Mouse (Mus musculus) urinary bladder, adult 2 months (tissue): ENCODE measurements around the gene Osbpl9. TPM values are rescaled to one million over a fixed set of nuclear protein-coding genes. Genes with fewer than 3 reads are reported as not detected.

ENCODE experiments used
- DNase-seq: peaks from one replicate; pipeline ENCODE4 v3.0.0; 2022; ENCODE audit warnings: low spot score
- polyA plus RNA-seq: library from polyadenylated mRNA; depleted of rRNA; stranded (reverse); fragments of >200 nt; gene quantifications from 2 replicates; pipeline ENCODE4 v1.2.3, GENCODE M21; 2012; rRNA removed

Osbpl9 gene
- polyA plus RNA-seq, result 95.4 and 97.5 TPM in 2 replicates

- peak; percentile 97 for DNase-seq
These were observed at the start of gene Osbpl9 for GRCm38 (mm10) chr4:109201582-109202424. Gene Osbpl9, minus strand, starts transcription at chr4:109202272.

- DNase-seq, result no peak
These were observed 49.5 kb upstream of the Osbpl9 start for GRCm38 (mm10) chr4:109251605-109252004.

DNA sequence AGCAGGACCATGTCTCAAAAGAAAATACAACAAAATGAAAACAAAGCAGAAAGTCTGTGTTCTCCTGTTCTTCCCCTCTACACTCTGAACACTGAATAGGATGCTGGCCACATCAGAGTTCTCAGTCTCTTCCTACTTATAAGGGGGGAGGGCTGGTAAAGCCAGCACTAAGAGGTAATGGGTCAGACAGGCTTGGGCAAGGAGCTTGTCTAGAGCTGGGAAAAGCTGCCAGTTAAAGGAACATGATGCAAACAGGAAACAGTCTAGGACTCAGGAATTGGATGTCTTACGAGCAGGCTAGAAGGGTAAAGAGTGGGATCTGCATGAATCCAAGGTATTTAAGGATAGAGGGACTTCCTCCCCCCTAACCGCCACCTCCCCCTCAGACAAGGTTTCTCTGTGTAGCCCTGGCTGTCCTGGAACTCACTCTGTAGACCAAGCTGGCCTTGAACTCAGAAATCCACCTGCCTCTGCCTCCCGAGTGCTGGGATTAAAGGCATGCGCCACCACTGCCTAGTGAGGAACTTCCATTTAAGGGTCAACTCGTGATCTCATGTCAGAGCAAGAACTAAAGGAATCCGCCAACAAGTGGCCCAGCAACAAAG lies 43.0 kb upstream of the Osbpl9 start:
- DNase-seq, result no peak

DNA sequence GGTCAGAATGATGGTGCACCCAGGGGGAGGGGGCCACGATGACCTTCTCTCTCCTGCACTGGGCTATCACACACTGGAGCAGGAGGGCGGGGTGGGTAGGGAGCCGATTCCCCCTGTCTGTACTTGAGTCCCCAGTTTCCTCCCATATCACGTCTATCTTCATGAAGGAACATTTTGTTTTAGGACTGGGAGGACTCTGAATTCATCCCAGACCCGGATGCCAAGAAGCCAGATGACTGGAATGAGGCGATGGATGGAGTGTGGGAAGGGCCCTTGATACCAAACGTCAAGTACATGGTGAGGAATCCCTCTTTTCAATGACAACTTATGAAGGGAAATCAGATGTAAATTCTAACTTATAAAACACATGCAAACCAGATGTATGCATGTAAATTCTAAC lies 42.4 kb upstream of the Osbpl9 start:
- no peak for DNase-seq

DNA sequence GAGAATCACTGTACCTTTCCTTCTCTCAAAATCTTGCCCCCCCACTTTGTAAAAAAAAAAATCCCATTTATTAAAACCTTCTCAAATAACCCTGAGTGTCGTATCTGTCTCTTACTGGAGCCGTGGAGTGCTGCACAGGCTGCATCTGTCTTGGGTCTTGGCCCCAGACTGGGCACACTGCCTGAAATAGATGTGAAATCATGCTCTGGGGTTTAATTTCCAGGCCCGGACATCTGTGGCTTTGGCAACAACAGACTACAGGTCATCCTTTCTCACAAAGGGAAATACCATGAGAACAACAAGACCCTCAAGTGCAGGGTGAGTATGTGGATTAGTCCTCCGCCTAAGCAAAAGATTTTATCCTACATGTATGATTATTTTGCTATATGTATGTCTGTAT lies 39.9 kb upstream of the Osbpl9 start:
- DNase-seq, result no peak

DNA sequence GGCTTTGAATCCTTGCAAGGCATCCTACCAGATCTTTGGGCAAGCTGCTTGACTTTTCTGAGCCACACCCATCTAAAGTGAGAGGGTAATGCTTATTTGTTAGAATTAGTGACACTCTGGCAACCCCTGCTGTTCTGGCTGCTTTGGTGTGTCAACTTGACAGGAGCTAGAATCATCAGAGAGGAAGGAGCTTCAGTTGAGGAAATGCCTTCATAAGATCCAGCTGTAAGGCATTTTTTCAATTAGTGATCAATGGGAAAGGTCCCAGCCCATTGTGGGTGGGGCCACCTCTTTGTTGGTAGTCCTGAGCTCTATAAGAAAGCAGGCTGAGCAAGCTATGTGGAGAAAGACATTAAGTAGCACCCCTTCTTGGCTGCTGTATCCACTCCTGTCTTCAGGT lies 39.1 kb upstream of the Osbpl9 start:
- DNase-seq, result no peak

DNA sequence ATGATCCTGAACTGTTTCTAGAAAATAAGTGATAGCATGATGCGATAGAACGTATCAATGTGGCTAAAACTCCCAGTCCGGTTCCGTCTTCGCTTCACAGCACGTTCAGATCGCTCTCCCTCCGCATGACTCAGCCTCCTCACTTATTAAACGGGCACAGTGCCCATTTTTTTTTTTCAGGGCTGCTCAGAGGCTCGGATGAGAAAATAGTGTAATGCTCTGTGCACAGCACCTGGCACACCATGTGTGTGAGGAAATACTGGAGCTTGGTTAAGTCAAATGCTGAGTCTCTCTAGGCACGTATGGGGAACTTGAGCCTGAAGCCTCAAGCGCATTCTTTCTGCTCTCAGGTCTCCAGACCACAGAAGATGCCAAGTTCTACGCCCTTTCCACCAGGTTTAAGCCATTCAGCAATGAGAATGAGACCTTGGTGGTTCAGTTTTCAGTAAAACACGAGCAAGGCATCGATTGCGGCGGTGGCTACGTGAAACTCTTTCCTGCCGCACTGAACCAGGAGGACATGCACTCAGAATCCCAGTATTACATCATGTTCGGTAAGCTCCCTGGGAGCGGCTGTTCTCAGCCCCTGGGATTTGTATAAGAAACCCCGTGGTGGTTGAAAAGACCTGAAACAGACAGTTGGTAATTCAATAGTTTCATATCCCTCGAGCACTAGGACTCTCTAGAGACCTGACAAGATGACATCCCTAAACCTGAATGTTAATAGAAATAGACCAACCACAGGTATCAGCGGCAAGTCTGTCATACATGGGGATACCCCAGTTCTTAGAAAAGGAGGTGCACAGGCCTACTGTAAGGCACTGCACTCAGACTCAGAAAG lies 36.6 kb upstream of the Osbpl9 start:
- no peak for DNase-seq

GRCm38 (mm10) chr4:109236186-109236879 lies 34.3 kb upstream of the Osbpl9 start:
- DNase-seq, result no peak

DNA sequence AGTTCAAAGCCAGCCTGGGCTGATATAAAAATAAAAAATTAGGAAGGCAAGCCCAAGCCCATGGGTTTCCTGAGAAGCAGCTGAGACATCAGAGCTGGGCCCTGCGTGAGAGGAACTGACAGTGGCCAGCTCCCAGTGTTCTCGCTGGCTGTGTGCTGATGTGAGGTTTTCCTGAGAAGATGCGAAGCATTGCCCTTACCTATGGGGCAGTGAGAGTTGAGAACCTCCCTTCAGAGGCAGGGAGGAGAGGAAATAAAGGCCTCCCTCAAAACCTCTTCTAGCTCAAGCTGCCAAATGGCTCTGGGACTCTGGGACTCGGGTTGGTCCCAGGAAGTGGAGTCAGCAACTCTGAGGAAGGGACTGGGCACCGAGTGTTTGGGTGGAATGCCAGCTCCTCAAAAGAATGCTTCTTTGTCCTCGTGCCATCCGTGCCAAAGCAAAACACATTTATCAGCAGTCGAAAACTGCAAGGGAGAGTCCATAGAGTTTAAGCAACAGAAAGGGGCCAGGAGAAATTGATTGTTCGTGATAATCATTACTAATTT lies 32.8 kb upstream of the Osbpl9 start:
- DNase-seq, result no peak

DNA sequence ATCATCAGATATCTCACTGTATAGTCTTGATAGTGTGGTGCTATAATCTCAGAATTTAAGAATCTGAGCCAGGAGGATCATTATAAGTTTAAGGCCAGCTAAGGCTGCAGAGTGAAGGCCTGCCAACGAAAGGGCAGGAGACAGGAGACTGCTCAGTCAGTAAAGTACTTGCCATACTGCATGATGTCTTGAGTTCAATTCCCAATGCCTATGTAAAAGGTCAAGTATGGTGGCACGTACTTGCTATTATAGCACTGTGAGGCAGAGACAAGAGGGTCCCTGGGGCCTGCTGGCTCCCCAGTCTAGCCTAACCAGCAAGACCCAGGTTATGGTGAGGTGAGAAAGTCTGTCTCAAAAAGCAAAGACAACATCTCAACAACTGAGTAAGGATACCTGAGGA lies 32.1 kb upstream of the Osbpl9 start, which contains the start of gene Calr4:
Calr4 (plus strand) TSS at position 301 of the 400 bp plus-strand sequence.
- no peak for DNase-seq

DNA sequence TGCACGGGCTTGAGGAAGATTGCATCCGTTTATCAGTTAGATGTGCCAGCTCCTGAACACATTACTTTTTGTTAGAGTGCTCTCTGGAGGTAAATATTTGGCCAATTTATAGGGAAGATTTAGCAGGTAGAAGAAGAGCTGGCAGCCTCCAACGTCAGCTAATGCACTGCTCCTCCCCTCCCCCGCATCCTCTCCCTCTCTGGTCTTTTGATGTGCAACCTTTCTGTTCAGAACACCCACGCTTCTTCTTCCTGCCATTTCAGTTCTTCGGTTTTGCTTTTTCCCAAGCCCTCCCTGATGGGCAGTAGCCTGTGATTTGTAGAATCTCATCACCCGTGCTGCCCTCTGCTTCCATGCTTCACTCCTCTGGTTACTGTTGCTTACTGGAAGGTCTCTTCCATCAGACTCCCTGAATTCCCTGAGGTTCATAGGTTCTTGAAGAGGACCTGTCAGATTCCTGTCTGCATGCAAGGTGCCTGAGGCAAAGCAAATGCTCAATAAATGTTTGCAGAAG lies 27.8 kb upstream of the Osbpl9 start:
- DNase-seq, result no peak

GRCm38 (mm10) chr4:109226071-109226470 lies 24.0 kb upstream of the Osbpl9 start:
- no peak for DNase-seq

DNA sequence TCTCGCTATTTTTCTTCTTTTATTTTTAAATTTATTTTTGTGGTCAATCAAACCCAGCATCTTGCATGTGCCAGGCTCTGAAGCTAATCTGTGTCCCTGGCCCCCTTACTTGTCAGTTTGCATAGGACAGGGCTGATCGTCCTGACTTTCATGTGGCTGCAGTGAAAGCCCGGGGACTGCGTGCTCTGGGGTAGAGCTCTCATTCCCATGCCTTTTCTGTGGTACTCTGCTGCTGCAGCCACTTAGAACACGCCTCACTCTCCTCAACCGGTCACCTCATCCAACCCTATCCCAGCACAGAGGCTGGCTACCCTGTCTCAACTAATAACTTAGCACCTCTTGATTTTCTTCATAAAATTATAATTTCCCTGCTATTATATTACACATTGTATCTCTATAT lies 23.5 kb upstream of the Osbpl9 start:
- DNase-seq, result no peak

GRCm38 (mm10) chr4:109224762-109225552 lies 22.9 kb upstream of the Osbpl9 start:
- no peak for DNase-seq

DNA sequence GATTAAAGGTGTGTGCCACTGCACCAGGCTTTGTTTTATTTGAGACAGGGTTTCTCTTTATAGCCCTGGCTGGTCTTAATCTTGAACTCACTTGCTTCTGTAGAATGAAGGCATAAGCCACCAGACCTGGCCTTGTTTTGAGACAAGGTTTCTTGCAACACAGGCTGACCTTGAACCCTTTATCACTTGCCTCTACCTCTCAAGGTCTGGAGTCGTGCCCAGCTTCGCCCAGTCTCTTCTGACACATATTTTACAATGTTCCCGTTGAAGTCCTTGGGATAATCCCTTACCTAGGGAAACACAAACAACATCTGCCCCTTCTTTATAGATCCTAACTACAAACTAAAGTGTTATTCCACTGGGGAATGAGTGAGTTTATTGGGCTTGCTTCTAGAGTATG lies 19.9 kb upstream of the Osbpl9 start:
- DNase-seq, result no peak

GRCm38 (mm10) chr4:109220441-109220940 lies 18.4 kb upstream of the Osbpl9 start:
- no peak for DNase-seq

GRCm38 (mm10) chr4:109218008-109218407 lies 15.9 kb upstream of the Osbpl9 start:
- no peak for DNase-seq

- no peak for DNase-seq
These were observed 11.9 kb upstream of the Osbpl9 start for GRCm38 (mm10) chr4:109213986-109214385.

DNA sequence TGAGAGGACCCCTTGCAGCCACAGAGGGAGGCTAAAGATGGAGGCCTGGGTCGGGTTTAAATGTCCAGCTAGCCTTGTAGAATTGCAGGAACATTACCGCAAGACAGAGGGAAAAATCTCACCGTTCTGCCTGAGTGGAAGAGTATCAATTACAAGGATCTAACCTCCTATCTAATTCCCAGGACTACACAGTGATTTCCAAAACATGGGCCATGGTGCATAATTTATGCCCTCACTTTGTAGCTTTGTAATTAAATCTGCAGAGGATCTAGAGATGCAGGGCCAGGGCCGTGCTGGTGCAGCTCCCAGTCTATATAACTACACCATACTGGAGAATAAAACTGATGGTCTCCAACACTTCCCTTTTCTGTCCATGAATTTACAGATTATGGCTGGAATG lies 8.8 kb upstream of the Osbpl9 start:
- DNase-seq, result no peak

DNA sequence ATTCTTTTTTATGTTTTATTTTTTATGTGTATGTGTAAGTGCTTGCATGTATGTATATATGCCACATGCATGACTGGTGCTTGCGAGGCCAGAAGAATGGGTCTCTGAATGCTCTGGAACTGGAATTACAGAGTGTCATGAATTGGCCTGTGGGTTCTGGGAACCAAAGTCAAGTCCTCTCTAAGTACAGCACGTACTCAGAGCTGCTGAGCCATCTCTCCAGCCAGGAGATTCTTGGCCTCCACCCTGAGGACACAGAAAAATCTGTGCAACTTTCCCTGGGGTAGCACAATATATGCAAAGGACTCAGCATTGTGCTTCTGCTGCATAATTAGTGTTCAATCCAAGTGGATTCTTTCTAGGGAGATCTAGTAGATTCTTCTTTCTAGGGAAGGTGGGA lies 8.2 kb upstream of the Osbpl9 start:
- no peak for DNase-seq
